Mouse (Mus musculus): ENCODE measurements around the gene Ppm1d. TPM values are rescaled to one million over a fixed set of nuclear protein-coding genes. Genes with fewer than 3 reads are reported as not detected.

Ppm1d gene
- polyA plus RNA-seq (2015; fragmentation: Illumina TruSeq; extraction: RNeasy Lipid Tissue Mini Kit (QIAGEN cat#74804); ENCODE audit: low read depth, low replicate concordance) = 12.2 TPM

GRCm38 (mm10) chr11:85310713-85311574 lies at the start of gene Ppm1d:
Gene Ppm1d, plus strand, starts transcription at chr11:85311244.

DNA sequence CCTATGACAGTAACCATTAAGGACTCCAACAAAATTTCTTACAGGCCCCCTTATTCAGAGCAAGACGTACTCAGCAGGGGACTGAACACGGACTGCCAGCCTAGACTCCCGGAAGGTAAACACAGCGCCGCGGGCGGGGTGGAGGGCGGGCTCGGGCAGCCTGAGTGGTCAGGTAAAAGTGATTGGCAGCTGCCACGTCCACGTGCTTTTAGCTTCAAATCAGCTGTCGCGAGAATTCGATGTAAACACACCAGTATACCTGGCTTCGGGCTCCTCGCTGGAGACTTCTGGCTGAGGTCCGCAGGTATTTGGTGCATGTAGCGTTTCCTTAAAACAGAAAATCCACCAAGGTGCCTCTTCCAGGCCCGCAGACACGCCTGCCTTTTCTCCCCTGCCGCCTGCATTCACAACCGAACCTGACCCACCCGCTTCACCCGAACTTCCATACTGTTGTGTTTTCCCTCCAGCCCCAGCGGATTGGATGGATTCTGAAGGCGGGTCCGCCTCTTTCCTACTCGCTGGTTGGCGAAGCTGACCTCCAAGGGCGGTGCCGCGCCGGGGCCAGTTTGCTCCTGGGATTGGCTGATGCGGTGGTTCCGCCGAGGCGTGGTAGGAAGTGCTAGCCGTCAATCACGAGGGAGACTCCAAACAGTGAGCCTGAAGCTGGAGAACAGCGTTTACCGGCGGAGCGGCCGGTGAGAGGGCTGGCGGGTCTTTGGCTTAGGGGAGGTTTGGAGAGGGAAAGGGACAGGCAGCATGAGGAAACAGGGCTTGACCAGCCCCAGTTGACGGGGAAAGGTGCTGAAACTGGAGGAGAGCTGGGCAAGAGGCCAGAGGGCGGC lies 41.7 kb downstream of the Ppm1d start, which contains the start of gene Bcas3:
Bcas3 (plus strand) TSS at position 629 of the 842 bp plus-strand sequence.

Other genes with a start within 250 kb of the Ppm1d start
- gene Usp32, start 171.1 kb upstream of the Ppm1d start, polyA plus RNA-seq (2015; fragmentation: Illumina TruSeq; extraction: RNeasy Lipid Tissue Mini Kit (QIAGEN cat#74804); ENCODE audit: low read depth, low replicate concordance) = 60.0 TPM
- not detected for gene 1700125H20Rik, start 140.8 kb upstream of the Ppm1d start, polyA plus RNA-seq (2015; fragmentation: Illumina TruSeq; extraction: RNeasy Lipid Tissue Mini Kit (QIAGEN cat#74804); ENCODE audit: low read depth, low replicate concordance)
- gene Appbp2, start 76.1 kb upstream of the Ppm1d start, polyA plus RNA-seq (2015; fragmentation: Illumina TruSeq; extraction: RNeasy Lipid Tissue Mini Kit (QIAGEN cat#74804); ENCODE audit: low read depth, low replicate concordance) = 46.1 TPM
- 39.3 TPM for gene Bcas3, start 41.9 kb downstream of the Ppm1d start, polyA plus RNA-seq (2015; fragmentation: Illumina TruSeq; extraction: RNeasy Lipid Tissue Mini Kit (QIAGEN cat#74804); ENCODE audit: low read depth, low replicate concordance)